Comparison of ENCODE assay signal across 9 mouse cellular contexts in genomic region chr16:84832736-84833135, GRCm38 (mm10). TPM values are rescaled to one million over a fixed set of nuclear protein-coding genes. Genes with fewer than 3 reads are reported as not detected.
DNase-seq lines count a peak whose midpoint lies in the region; ATAC-seq and TF ChIP-seq lines count a peak whose summit lies in the region.
"Had no signal": no experiment of that assay in that cellular context is flagged by ENCODE, and none has a peak within 500 bp of the region (broad histone marks: within the 10 kb centered on the region; RNA-seq: fewer than 3 reads in every experiment).

No protein-coding gene starts in this region.

- H3K4me1 ChIP-seq in heart, embryonic 16.5 days (ENCODE audit: control insufficient read depth, insufficient read depth, low read length) = peaks cover 34% of the 10 kb centered on the region
- no peaks in the 10 kb centered on the region; the same call in 1 of the 2 replicates for H3K4me1 ChIP-seq in midbrain, postnatal 0 days (ENCODE audit: insufficient read depth, low read length)
- H3K4me1 ChIP-seq in midbrain, embryonic 15.5 days = peaks cover 33% of the 10 kb centered on the region
- peaks cover 16% of the 10 kb centered on the region for H3K4me1 ChIP-seq in midbrain, embryonic 14.5 days (ENCODE audit: control insufficient read depth, insufficient read depth, low read length)

- H3K9ac ChIP-seq in heart, embryonic 16.5 days (ENCODE audit: low read length) = no peak overlapping the region
- no peak overlapping the region for H3K9ac ChIP-seq in midbrain, postnatal 0 days (replicated peaks; ENCODE audit: low read length, poor library complexity, severe bottlenecking)
- H3K9ac ChIP-seq in midbrain, embryonic 15.5 days = no peak overlapping the region
- H3K9ac ChIP-seq in midbrain, embryonic 14.5 days (replicated peaks; ENCODE audit: low read length) = no peak overlapping the region

- TF ChIP-seq CTCF in midbrain, postnatal 0 days (IDR thresholded peaks at IDR 0.05) = no peak

- no peak for DNase-seq in heart, adult 8-10 months (ENCODE audit: low spot score)
- peak; percentile 12 for DNase-seq in midbrain, postnatal 0 days (ENCODE audit: low spot score)
- DNase-seq in cerebellum, adult 9-11 months = peak; percentile 89
- DNase-seq in urinary bladder, adult 2 months (ENCODE audit: low spot score) = no peak
- DNase-seq in midbrain, embryonic 14.5 days = no peak
- DNase-seq: lung, postnatal 4 days; thymus, postnatal 4 days had no signal

- no peaks in the 10 kb centered on the region for H3K27me3 ChIP-seq in heart, embryonic 16.5 days (ENCODE audit: control insufficient read depth, insufficient read depth, low read length)
- H3K27me3 ChIP-seq in midbrain, postnatal 0 days (ENCODE audit: insufficient read depth, low read length) = no peaks in the 10 kb centered on the region
- no peaks in the 10 kb centered on the region for H3K27me3 ChIP-seq in midbrain, embryonic 15.5 days (replicated peaks)
- H3K27me3 ChIP-seq in midbrain, embryonic 14.5 days (ENCODE audit: control insufficient read depth, insufficient read depth, low read length) = no peaks in the 10 kb centered on the region

- no peaks in the 10 kb centered on the region for H3K9me3 ChIP-seq in heart, embryonic 16.5 days (replicated peaks; ENCODE audit: control insufficient read depth, low read length)
- no peaks in the 10 kb centered on the region for H3K9me3 ChIP-seq in midbrain, postnatal 0 days (ENCODE audit: low read length)
- H3K9me3 ChIP-seq in midbrain, embryonic 15.5 days = no peaks in the 10 kb centered on the region
- no peaks in the 10 kb centered on the region for H3K9me3 ChIP-seq in midbrain, embryonic 14.5 days (ENCODE audit: control insufficient read depth, low read length)

- no peak overlapping the region for H3K27ac ChIP-seq in heart, embryonic 16.5 days (ENCODE audit: low read length)
- no peak overlapping the region for H3K27ac ChIP-seq in midbrain, postnatal 0 days (ENCODE audit: low read depth, low read length)
- no peak overlapping the region for H3K27ac ChIP-seq in midbrain, embryonic 15.5 days
- H3K27ac ChIP-seq in midbrain, embryonic 14.5 days (replicated peaks; ENCODE audit: low read depth, low read length) = no peak overlapping the region

- WGBS in heart, embryonic 16.5 days = 87% methylated on average over 5 of the region's 5 CpGs
- WGBS in midbrain, postnatal 0 days = 88% methylated on average over 5 of the region's 5 CpGs
- 89% methylated on average over 5 of the region's 5 CpGs for WGBS in midbrain, embryonic 15.5 days
- WGBS in midbrain, embryonic 14.5 days = 95% methylated on average over 5 of the region's 5 CpGs

- H3K4me2 ChIP-seq in heart, embryonic 16.5 days (ENCODE audit: low read depth, low read length) = peak overlapping the region; percentile 89
- no peak overlapping the region for H3K4me2 ChIP-seq in midbrain, postnatal 0 days (ENCODE audit: low read depth, low read length, poor library complexity, severe bottlenecking)
- H3K4me2 ChIP-seq in midbrain, embryonic 15.5 days = no peak overlapping the region
- no peak overlapping the region for H3K4me2 ChIP-seq in midbrain, embryonic 14.5 days (ENCODE audit: low read length)

- no peak for ATAC-seq in heart, embryonic 16.5 days (replicated peaks; ENCODE audit: extremely low read depth, insufficient read depth, low FRiP score)
- no peak for ATAC-seq in midbrain, postnatal 0 days (ENCODE audit: low FRiP score)
- ATAC-seq in midbrain, embryonic 15.5 days (replicated peaks) = no peak
- ATAC-seq in midbrain, embryonic 14.5 days (ENCODE audit: low FRiP score, low TSS enrichment) = no peak

- H3K4me3 ChIP-seq in heart, embryonic 16.5 days (ENCODE audit: low read length) = 0 out of 2 replicates have a peak overlapping the region, but pooled peaks have one; percentile 12
- no peak overlapping the region for H3K4me3 ChIP-seq in midbrain, postnatal 0 days (ENCODE audit: low read depth, low read length)
- no peak overlapping the region for H3K4me3 ChIP-seq in midbrain, embryonic 15.5 days
- H3K4me3 ChIP-seq in midbrain, embryonic 14.5 days (replicated peaks; ENCODE audit: low read depth, low read length) = no peak overlapping the region

- peaks cover 40% of the 10 kb centered on the region for H3K36me3 ChIP-seq in heart, embryonic 16.5 days (ENCODE audit: control insufficient read depth, insufficient read depth)
- H3K36me3 ChIP-seq in midbrain, postnatal 0 days (ENCODE audit: insufficient read depth, low read length) = peaks cover 18% of the 10 kb centered on the region
- peaks cover 31% of the 10 kb centered on the region for H3K36me3 ChIP-seq in midbrain, embryonic 15.5 days (replicated peaks)
- peaks cover 46% of the 10 kb centered on the region for H3K36me3 ChIP-seq in midbrain, embryonic 14.5 days (ENCODE audit: control insufficient read depth, insufficient read depth, low read length)

RNA-seq across cellular contexts. Expression of gene Gabpa, which starts 2.0 kb away (rescaled TPM):
- polyA plus RNA-seq in heart, embryonic 16.5 days (2015; fragmentation: Nextera tagmentation; extraction: Ambion mirVana) = 33.5 and 35.7 TPM in 2 replicates
- 10 to 100 TPM; 39.4 to 42.6 (median 41.0) TPM for total RNA-seq in heart, adult 8-10 months (2022)
- total RNA-seq in midbrain, postnatal 0 days (2014; rRNA removed) = 17.9 and 22.6 TPM in 2 replicates
- 7.8 and 8.5 TPM in 2 replicates for polyA plus RNA-seq in midbrain, postnatal 0 days (2015; fragmentation: Nextera tagmentation; extraction: Ambion mirVana)
- 17.5 and 18.7 TPM in 2 replicates for polyA plus RNA-seq in midbrain, embryonic 15.5 days (2015; fragmentation: Nextera tagmentation; extraction: Ambion mirVana)
- 22.6 and 23.9 TPM in 2 replicates for polyA plus RNA-seq in urinary bladder, adult 2 months (2012; rRNA removed)
- 18.4 and 24.9 TPM in 2 replicates for polyA plus RNA-seq in midbrain, embryonic 14.5 days (2014; fragmentation: Nextera tagmentation; extraction: Ambion mirVana)

RNA-seq across cellular contexts. Expression of gene Atp5j, which starts 2.7 kb away (rescaled TPM):
- 1,680 and 1,769 TPM in 2 replicates for polyA plus RNA-seq in heart, embryonic 16.5 days (2015; fragmentation: Nextera tagmentation; extraction: Ambion mirVana)
- total RNA-seq in heart, adult 8-10 months (2022) = 1,000 to 10,000 TPM; 1,420 to 1,989 (median 1,699) TPM
- total RNA-seq in midbrain, postnatal 0 days (2014; rRNA removed) = 124 and 125 TPM in 2 replicates
- polyA plus RNA-seq in midbrain, postnatal 0 days (2015; fragmentation: Nextera tagmentation; extraction: Ambion mirVana) = 880 and 907 TPM in 2 replicates
- polyA plus RNA-seq in midbrain, embryonic 15.5 days (2015; fragmentation: Nextera tagmentation; extraction: Ambion mirVana) = 708 and 715 TPM in 2 replicates
- 309 and 351 TPM in 2 replicates for polyA plus RNA-seq in urinary bladder, adult 2 months (2012; rRNA removed)
- polyA plus RNA-seq in midbrain, embryonic 14.5 days (2014; fragmentation: Nextera tagmentation; extraction: Ambion mirVana) = 769 and 923 TPM in 2 replicates

RNA-seq across cellular contexts. Expression of gene Jam2, which starts 58.8 kb away (rescaled TPM):
- polyA plus RNA-seq in heart, embryonic 16.5 days (2015; fragmentation: Nextera tagmentation; extraction: Ambion mirVana) = 8.5 and 9.8 TPM in 2 replicates
- total RNA-seq in heart, adult 8-10 months (2022) = 10 to 100 TPM; 89.2 to 94.1 (median 91.6) TPM
- 26.8 and 29.3 TPM in 2 replicates for total RNA-seq in midbrain, postnatal 0 days (2014; rRNA removed)
- polyA plus RNA-seq in midbrain, postnatal 0 days (2015; fragmentation: Nextera tagmentation; extraction: Ambion mirVana) = 20.8 and 21.8 TPM in 2 replicates
- 22.8 and 23.1 TPM in 2 replicates for polyA plus RNA-seq in midbrain, embryonic 15.5 days (2015; fragmentation: Nextera tagmentation; extraction: Ambion mirVana)
- 26.8 and 26.9 TPM in 2 replicates for polyA plus RNA-seq in urinary bladder, adult 2 months (2012; rRNA removed)
- polyA plus RNA-seq in midbrain, embryonic 14.5 days (2014; fragmentation: Nextera tagmentation; extraction: Ambion mirVana) = 25.4 and 37.7 TPM in 2 replicates

Comparison
In these comparisons a context has a peak if more than half of its experiments do, and no peak if none do; other contexts are left out.
1. DNase-seq: peak in midbrain, postnatal 0 days (single experiment) and cerebellum, adult 9-11 months (single experiment); none in heart, adult 8-10 months (single experiment), urinary bladder, adult 2 months (single experiment) and midbrain, embryonic 14.5 days (single experiment).